Mouse (Mus musculus) c-Kit-negative CD71-positive TER-119-positive erythroid progenitor cells, embryonic 14.5 days (primary cell): ENCODE measurements around the gene Rhox2g.
"Not testable (repeated sequence)": the region's sequence is repeated elsewhere in the genome, so short reads cannot be mapped to it uniquely, and the experiment has no call there.

ENCODE experiments used
- DNase-seq: peaks from one replicate; pipeline ENCODE4 v3.0.0-alpha.2; 2013; ENCODE audit warnings: low read depth, low spot score

Gene Rhox2g

DNA sequence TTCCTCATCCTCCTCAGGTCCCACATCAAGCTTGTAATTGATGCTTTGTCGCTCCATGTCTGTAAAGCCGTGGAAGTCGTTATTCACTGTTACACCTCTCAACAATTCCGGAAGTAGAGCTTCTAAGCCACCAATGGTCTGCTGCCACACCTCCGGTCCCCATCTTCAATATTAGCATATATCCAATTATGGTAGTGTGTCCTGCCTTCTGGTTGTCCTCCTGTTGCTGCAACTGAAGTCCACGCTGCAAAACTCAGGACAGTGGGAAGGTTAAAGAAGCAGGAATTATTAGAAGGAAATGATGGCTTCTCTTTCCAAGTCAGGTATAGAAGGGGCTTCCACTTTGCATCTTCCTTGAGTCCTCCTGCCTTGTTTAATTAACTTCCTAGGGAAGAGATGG is at the start of gene Rhox2g:
TSS of gene Rhox2g (minus strand) at position 101 of the 400 bp plus-strand sequence.
- DNase-seq = not testable (repeated sequence)

DNA sequence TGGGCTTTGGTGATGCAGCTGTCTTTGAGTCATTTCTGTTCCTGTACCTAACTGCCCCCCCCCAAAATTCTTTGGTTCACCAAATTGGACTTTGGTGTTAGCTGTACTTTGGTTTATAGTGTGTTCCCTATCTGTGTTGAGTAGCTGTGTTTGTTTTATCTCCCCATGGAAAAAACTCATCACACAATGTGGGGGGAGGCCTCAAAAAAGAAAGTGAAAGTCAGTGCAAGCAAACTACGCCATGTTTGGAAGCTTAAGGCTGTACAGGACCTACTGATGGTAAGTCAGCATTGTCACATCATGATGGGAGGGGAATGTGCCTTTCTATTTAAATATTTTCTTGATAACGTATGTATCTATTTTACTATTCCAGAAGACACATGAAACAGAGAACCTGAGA is 49.0 kb upstream of the Rhox2g start:
- no peak for DNase-seq

DNA sequence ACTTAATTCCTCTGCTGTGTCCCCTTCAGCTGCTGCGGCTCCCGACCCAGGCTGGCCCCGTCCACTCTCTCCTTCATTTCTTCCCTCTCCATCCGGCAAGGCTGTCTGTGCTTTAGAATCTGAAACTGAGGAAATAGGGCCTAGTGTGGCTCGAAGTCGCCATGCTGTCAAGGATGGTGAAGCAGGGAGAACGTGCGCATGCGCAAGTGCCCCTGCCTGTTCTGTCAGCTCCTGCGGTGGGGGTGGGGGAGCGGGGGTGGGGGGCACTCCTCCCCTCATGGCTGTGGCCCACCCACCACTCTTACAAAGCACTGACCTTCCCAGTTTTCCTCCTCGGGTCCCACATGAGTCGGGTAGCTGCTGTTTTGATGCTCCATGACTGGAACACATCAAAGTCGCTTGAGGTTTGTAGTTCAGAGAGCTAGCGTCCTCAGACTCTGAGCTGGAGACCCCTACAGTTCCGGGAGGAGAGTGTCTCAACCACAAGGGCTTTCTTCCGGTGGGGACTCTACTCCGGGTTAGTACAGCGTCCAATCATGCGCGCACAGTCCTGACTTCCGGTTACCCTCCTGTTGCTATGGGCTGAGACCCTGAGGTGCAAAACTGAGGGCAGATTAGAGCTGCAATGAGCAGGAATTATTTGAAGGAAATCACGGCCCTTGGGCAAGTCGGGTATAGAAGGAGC is 39.9 kb upstream of the Rhox2g start:
- no peak for DNase-seq

DNA sequence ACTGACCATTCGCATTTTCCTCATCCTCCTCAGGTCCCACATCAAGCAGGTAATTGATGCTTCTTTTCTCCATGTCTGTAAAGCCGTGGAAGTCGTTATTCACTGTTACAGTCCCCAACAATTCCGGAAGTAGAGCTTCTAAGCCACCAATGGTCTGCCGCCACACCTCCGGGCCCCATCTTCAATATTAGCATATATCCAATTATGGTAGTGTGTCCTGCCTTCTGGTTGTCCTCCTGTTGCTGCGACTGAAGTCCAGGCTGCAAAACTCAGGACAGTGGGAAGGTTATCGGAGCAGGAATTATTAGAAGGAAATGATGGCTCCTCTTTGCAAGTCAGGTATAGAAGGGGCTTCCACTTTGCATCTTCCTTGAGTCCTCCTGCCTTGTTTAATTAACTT is 29.9 kb upstream of the Rhox2g start, which contains the start of gene Rhox2h:
TSS of gene Rhox2h (minus strand) at position 101 of the 400 bp plus-strand sequence.
- not testable (repeated sequence) for DNase-seq

GRCm38 (mm10) chrX:37668664-37669063 is 25.4 kb upstream of the Rhox2g start, which contains the start of gene Rhox3h:
Rhox3h (minus strand) TSS chrX:37668764.
- DNase-seq = not testable (repeated sequence)

DNA sequence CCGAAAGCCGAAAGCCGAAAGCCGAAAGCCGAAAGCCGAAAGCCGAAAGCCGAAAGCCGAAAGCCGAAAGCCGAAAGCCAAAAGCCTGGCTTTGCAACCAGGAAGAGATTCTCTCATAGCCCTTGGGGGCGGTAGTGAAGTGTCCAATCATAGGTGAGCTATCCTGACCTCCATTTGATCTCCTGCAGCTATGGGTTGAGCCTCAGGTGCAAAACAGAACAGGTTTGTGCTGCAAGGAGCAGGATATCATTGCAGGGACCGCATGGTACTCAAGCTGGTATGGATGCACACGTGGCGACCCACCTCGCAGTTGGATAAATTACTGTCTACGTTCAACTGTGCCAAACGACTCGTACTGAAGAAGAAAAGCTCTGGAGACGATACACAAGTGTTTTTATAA is 8.0 kb upstream of the Rhox2g start, which contains the start of gene Rhox4g:
TSS of gene Rhox4g (minus strand) at position 101 of the 400 bp plus-strand sequence.
- not testable (repeated sequence) for DNase-seq

- not testable (repeated sequence) for DNase-seq
Measured at GRCm38 (mm10) chrX:37628512-37628911, 14.8 kb downstream of the Rhox2g start, which contains the start of gene Rhox3g. Rhox3g (minus strand) TSS chrX:37628612.

- DNase-seq = not testable (repeated sequence)
Measured at GRCm38 (mm10) chrX:37607604-37608003, 35.7 kb downstream of the Rhox2g start, which contains the start of gene Rhox4f. Rhox4f (minus strand) TSS chrX:37607704.
